Mouse (Mus musculus) ovary, postnatal 36 days (tissue): ENCODE measurements around the gene Nr1h3.

ENCODE experiments used
- DNase-seq: peaks from one replicate; pipeline ENCODE4 v3.0.0; 2022; ENCODE audit warnings: low spot score, mixed read lengths

Gene Nr1h3

DNA sequence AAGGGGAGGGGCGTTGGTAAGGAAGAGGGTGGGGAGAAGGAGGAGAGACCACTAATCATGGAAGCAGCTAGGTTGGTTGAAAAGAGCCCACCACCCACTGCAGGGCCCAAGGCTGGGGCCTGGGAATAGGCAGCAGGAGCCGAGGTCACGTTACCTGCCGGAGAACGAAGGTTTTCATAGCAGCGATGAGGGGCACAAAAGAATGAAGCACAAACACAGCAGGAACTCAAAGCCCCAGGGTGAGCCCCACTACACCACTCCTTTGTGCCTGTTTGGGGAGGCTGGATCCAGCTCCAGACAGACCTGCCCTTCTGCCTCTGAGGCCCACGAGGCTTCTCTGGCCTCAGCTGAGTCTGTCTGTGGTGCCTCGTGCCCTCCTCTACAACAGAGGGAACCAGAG, 62.9 kb downstream of the Nr1h3 start:
- DNase-seq: no peak

DNA sequence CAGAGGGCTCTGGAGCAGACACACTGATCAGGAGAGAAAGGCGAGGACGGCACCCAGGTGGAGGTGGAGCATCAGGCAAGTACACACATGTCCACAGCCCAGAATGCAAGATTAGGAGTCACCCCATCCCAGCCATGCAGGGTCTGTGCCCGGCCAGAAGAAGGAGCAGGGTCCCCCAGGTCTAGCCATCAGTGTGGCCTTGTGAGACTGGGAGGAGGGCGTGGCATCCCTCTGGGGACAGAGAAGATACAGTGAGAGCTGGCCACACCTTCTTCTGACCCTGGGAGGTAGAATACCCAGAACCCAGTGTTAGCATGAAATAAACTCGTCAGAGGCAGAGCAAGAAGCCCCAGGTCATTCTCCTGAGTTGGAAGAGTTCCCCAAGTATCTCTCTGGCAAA, 63.3 kb downstream of the Nr1h3 start:
- no peak for DNase-seq

DNA sequence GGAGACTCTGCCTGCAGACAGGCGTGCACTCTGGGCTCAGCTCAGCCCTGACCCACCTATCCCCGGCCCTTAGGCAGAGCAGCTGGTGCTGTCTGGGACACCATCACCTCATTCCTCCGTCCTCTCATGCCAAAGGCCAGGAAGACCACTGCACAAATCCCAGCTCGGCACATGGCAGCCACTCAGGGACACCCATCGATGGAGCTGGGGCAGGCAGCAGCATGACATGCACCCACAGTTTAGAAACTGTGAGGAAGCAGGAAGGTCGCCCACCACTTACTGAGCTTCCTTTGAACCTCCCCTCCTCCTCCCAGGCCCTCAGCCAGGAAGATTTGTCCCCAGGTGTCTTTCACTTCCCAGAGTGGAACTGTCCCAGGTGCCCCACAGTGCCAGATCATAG, 65.2 kb downstream of the Nr1h3 start:
- DNase-seq: no peak

DNA sequence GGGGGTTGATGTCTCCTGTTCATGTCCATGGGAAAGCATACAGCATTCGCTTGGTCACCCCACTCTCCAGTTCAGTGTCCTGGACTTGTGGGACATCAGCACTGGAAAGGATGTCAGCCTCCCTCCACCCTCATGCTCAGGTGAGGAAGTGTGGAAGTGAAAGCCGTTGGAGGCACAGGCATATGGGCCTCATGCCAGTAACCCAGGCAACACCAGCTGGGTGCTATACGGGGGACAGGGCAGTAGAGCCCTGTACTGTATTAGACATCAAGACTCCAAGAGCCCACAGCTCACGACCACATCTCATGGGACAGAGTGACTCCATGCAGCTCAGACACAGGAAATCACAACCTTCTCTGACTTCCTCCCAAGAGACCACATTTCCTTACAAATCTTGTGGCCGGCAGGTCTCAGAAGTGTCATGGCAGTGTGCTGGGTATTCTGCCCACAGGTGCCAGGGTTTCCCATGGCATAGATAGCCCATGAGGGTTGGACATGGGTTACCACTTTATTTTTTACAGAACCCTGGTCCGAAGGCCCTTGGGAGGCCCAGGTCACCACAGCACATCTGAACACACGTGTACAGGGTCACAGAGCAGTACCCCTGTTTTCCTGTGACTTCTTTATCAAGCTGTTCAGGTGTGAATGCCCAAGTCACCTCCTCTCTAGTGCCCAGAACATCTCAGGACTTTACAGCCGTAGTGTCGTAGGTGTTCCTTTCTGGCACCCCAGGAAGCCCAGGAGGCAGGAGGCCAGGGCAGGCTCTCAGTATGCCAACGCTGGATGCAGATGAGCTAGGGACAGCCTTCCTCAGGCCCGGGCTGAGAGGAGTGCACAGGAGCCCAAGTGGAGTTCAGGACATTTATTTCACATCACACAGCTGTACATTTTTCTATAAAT, 65.9 kb downstream of the Nr1h3 start:
- no peak for DNase-seq
